Mouse (Mus musculus) adrenal gland, adult 10 weeks (tissue): ENCODE data around the gene Tex13c2. TPM values are rescaled to one million over a fixed set of nuclear protein-coding genes. Genes with fewer than 3 reads are reported as not detected.

Experiments
- polyA plus RNA-seq: library from polyadenylated mRNA; stranded (reverse); fragments of 350-450 nt; fragmentation: Illumina TruSeq; extraction: RNeasy Lipid Tissue Mini Kit (QIAGEN cat#74804); gene quantifications from one replicate; pipeline ENCODE4 v1.2.3, GENCODE M21; 2014; ENCODE audit warnings: low read depth, low replicate concordance

Tex13c2 gene
- not detected for polyA plus RNA-seq

GRCm38 (mm10) chrX:42489446-42489845 lies at the start of gene Tex13c2:
TSS of gene Tex13c2 (plus strand) at chrX:42489691.

GRCm38 (mm10) chrX:42502291-42503043 lies 13.0 kb downstream of the Tex13c2 start, which contains the start of gene Sh2d1a:
TSS of gene Sh2d1a (plus strand) at chrX:42502453.

Other genes with a start within 250 kb of the Tex13c2 start
- gene Sh2d1a, start 12.8 kb downstream of the Tex13c2 start, polyA plus RNA-seq, result not detected